Mouse (Mus musculus) megakaryocyte progenitor cell, adult 5-6 weeks (primary cell): ENCODE data around the gene Gm9736. TPM values are rescaled to one million over a fixed set of nuclear protein-coding genes. Genes with fewer than 3 reads are reported as not detected.
A peak's percentile ranks its signal among the peaks of the same experiment; 100 is the strongest.
"Not testable (repeated sequence)": the region's sequence is repeated elsewhere in the genome, so short reads cannot be mapped to it uniquely, and the experiment has no call there.

Experiments used
- ATAC-seq: replicated peaks from 2 replicates; pipeline ENCODE4 v1.8.0; 2016; ENCODE audit warnings: mild to moderate bottlenecking, moderate TSS enrichment, inconsistent platforms; ENCODE audit not compliant: poor library complexity
- total RNA-seq, 2 experiments: library from RNA; stranded (forward) in 1 of 2; stranded (reverse) in 1 of 2; fragments of 157-497, 149-512 nt in 1 of 2; fragments of 200-1000 nt in 1 of 2; gene quantifications; 2 replicates each; pipeline versions ENCODE4 v1.2.3 to v1.2.4; 2015 to 2017

Gm9736 gene
- total RNA-seq (2015) (not detected in 2 replicates), total RNA-seq (2017) (not detected in 2 replicates)

DNA sequence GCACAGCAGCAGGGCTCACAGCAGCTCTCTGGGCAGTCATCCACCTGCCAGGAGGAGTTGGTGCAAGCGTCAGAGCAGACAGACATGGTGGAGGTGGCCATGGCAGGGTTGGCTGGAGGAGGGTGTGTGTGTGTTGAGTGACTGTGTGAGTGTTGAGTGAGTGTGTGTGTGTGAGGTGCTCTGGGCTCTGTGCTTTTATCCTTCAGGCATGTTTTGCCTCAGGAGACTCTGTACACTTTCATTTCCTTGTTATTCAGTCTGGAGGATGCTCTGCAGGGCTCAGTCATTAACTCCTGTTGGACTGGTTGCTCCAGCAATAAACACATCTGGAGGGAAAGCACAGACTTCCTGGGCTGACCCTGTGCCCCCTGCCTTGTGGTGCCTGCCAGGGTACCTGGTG is at the start of gene Gm9736:
Gene Gm9736 (minus strand): TSS at position 101 of the 400 bp plus-strand sequence.
- not testable (repeated sequence) for ATAC-seq

DNA sequence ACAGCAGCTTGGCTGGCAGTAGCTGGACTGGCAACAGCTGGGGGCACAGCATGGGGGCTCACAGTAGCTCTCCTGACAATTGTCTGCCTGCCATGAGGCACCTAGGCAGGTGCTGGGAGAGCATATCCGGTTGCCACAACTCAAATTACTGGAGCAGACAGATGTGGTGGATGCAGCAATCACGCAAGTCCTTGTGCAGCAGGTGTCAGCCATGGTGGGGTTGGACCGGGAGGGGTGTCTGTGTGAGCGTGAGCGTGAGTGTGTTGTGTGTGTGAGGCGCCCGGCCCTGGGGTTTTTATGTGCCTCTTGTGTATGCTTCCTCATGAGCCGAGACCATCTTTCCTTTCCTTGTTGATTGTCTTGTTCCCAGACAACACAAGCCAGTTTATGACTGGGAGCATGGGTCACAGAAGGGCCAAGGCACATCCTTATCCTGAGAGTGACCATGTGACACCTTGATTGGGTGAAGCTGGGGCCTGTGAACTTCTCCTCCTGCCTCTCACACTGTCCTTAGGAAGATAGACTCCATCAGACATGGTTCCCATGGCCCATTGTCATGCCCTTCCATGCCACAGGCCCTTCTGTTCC is 47.9 kb upstream of the Gm9736 start, which contains the start of gene Gm19668:
Gene Gm19668 (minus strand): TSS at position 213 of the 588 bp plus-strand sequence.
- no peak for ATAC-seq

GRCm38 (mm10) chr10:77798164-77798920 is 47.2 kb upstream of the Gm9736 start:
- ATAC-seq = not testable (repeated sequence)

DNA sequence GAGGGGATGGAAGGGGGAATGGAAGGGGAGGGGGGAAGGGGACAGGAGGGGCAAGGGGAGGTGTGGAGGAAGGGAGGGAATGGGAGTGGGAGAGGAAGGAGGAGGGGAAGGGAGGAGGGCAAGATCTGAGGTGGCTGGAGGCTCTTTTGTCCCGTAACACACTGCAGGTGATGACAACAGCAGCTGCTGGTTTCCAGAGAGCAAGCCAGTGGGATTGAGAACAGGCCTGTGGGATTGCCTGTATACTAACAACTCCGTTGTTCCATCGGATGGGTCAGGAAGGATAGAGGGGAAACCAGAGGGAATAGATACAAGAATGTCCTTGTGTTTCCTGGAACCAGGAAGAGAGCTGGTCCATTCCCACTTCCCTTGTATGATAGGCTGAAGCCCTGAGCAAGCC is 46.5 kb upstream of the Gm9736 start:
- no peak for ATAC-seq

DNA sequence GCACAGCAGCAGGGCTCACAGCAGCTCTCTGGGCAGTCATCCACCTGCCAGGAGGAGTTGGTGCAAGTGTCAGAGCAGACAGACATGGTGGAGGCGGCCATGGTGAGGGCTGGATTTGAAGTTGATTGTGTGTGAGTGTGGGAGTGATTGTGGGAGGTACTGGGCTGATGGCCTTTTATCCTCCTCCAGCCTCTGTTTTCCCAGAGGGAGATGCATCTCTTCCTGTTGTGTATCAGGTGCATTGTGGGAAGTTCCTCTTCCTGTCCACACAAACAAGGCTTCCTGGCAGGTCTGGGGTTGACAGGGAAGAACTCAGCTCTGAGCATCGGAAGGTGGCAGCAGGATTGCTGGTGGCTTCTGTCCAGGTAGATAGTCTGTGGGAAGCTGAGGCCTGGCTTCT is 43.8 kb upstream of the Gm9736 start, which contains the start of gene Gm9639:
Gene Gm9639 (minus strand): TSS at position 101 of the 400 bp plus-strand sequence.
- no peak for ATAC-seq

DNA sequence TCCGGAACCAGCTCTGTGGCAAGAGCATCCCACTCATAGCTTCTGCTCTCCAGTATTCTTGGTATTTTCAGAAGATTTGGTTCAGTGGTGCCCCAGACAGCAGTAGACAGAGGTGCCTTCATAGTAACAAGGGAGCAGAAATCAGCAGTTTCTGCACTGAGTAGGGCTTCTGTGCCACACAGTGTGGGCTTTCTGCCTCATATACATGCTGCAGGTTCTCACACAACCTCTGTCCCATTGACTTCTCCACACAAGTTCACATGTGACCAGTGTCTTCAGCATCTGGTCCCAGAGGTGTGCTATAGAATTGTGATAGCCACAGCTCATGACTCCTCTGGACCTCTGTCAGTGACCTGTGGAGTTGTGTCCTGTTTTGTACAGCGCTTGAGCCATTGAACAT is 37.5 kb upstream of the Gm9736 start:
- ATAC-seq = no peak

- ATAC-seq = not testable (repeated sequence)
Observed at GRCm38 (mm10) chr10:77787876-77788275, 36.7 kb upstream of the Gm9736 start, which contains the start of gene Gm7137. Gene Gm7137 (minus strand): TSS chr10:77788200.

DNA sequence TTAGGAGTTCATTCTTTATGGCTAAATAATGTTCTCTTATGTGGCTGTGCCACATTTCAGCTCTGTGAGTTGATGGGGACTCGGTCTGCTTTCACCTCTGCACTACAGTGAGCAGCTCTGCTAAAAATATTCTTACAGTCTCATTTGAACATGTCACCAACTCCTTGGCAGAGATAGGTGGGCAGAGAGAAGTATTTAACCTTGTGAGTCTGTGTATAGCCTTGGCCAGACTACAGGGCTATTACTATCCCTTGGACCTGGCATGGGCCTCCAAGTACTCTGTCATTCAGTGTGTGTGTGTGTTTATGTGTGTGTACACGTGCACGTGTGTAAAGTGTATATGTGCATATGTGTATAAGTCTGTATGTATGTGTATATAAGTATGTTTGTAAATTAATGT is 32.2 kb upstream of the Gm9736 start:
- ATAC-seq = not testable (repeated sequence)

- not testable (repeated sequence) for ATAC-seq
Observed at GRCm38 (mm10) chr10:77782442-77782841, 31.3 kb upstream of the Gm9736 start, which contains the start of gene Gm3250. Gene Gm3250 (minus strand): TSS chr10:77782542.

- ATAC-seq = not testable (repeated sequence)
Observed at GRCm38 (mm10) chr10:77776844-77777243, 25.7 kb upstream of the Gm9736 start, which contains the start of gene Gm7138. Gene Gm7138 (minus strand): TSS chr10:77776944.

- ATAC-seq = not testable (repeated sequence)
Observed at GRCm38 (mm10) chr10:77772142-77772541, 21.0 kb upstream of the Gm9736 start.

- not testable (repeated sequence) for ATAC-seq
Observed at GRCm38 (mm10) chr10:77771225-77771624, 20.1 kb upstream of the Gm9736 start, which contains the start of gene Gm3238. Gene Gm3238 (minus strand): TSS chr10:77771325.

- no peak for ATAC-seq
Observed at GRCm38 (mm10) chr10:77769727-77770126, 18.6 kb upstream of the Gm9736 start.

- not testable (repeated sequence) for ATAC-seq
Observed at GRCm38 (mm10) chr10:77759582-77759981, 8.4 kb upstream of the Gm9736 start, which contains the start of gene Gm3233. Gene Gm3233 (minus strand): TSS chr10:77759682.

GRCm38 (mm10) chr10:77753448-77753847 is 2.3 kb upstream of the Gm9736 start:
- no peak for ATAC-seq

GRCm38 (mm10) chr10:77752312-77752711 is 1.2 kb upstream of the Gm9736 start:
- 0 out of 2 replicates have a peak, but pooled peaks have one; percentile 23 for ATAC-seq

DNA sequence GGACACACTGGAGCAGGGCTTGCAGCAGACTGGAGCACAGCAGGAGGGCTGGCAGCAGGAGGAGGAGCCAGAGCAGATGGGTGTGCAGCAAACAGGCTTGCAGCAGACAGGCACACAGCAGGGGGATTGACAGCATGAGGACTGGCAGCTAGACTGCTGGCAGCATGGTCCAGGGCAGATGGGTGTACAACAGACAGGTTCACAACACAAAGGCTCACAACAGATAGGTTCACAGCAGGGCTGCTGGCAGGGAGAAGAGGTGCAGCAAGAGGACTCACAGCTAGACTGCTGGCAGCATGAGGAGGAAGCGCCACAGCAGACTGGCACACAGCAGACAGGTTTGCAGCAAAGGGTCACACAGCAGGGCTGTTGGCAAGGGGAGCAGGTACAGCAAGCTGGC is 468 bp downstream of the Gm9736 start:
- ATAC-seq = not testable (repeated sequence)

GRCm38 (mm10) chr10:77741924-77742688 is 9.0 kb downstream of the Gm9736 start, which contains the start of gene Gm18596:
Gene Gm18596 (minus strand): TSS chr10:77742638.
- ATAC-seq = not testable (repeated sequence)

DNA sequence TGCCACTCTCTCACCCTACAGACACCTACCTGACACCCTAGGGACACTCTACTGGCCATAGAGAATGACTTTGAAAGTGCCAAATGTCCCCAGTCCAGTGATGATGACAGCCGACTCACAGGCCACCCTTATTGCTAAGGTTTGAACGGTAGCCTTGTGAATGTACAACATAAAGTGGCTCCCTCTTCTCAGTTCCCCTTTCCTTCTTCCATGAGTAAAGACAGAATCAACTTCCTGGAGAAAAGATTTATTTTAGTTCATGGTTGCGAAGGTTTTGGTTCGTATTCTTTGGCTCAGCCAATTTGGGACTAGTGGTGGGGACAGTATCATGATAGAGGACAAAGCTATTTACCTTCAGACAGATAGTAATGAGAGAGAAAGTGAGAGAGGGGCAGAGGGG is 12.2 kb downstream of the Gm9736 start:
- ATAC-seq = no peak

DNA sequence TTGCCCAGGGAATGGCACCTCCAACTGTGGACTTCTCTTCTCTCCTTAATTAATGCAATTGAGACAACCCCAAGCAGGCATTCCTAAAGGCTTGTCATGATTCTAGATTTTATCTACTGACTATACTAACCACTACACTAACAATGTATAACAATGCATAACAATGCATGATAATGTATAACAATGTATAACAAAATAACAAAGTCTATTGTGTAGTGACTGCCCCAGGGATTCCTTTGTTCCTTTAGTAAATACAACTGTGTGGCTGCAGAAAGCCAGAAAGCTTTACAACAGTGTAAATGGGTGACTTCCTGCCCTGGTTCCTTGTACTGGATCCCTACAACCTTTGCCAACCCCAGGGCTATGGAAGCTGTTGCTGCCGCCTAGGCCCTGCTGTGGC is 15.2 kb downstream of the Gm9736 start:
- ATAC-seq = no peak

DNA sequence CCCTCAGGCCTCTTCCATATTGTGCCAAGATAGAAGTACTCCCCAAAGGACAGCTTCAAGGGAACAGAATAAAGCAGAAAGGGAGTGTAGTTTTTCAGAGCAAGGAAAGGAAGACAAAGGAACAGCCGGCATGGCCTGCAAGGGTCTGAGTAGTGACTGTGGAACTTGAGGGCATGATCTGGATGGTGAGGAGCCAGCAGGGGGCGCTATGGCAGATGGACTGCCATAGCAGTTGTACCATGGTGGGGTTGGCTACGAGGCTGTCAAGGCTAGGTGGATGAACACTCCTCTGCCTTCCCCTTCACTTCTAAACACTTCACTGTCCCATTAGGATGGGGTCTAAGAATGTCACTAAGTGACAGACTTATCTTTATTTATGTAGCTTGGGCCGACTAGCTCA is 21.9 kb downstream of the Gm9736 start:
- ATAC-seq = peak; percentile 42; the same call in 1 of the 2 replicates
